Mouse (Mus musculus): Measurements from ENCODE around the gene Rnase9. TPM values are rescaled to one million over a fixed set of nuclear protein-coding genes. Genes with fewer than 3 reads are reported as not detected.
"Not testable (repeated sequence)": the region's sequence is repeated elsewhere in the genome, so short reads cannot be mapped to it uniquely, and the experiment has no call there.

Gene Rnase9
- polyA plus RNA-seq, 1 experiment from 2014 or later: not detected

GRCm38 (mm10) chr14:51027387-51028155, 14.1 kb downstream of the Rnase9 start:
- Histone ChIP-seq H3K4me3 (no peak overlapping the region), H3K36me3 (no peaks in the 10 kb centered on the region), H3K4me1 (no peaks in the 10 kb centered on the region), H3K27ac (replicated peaks) (no peak overlapping the region), H3K27me3 (ENCODE audit: low read depth, poor library complexity, severe bottlenecking) (no peaks in the 10 kb centered on the region), H3K9me3 (replicated peaks) (no peaks in the 10 kb centered on the region)
- DNase-seq (ENCODE audit: low spot score): no peak
- 57% methylated on average over 3 of the region's 3 CpGs for WGBS

GRCm38 (mm10) chr14:51026391-51027133, 15.1 kb downstream of the Rnase9 start:
- no peak overlapping the region for H3K4me3 ChIP-seq
- WGBS: 36% methylated on average over 5 of the region's 5 CpGs
- no peaks in the 10 kb centered on the region for H3K27me3 ChIP-seq (ENCODE audit: low read depth, poor library complexity, severe bottlenecking)
- H3K36me3 ChIP-seq: no peaks in the 10 kb centered on the region
- DNase-seq (ENCODE audit: low spot score): peak; percentile 43
- no peaks in the 10 kb centered on the region for H3K9me3 ChIP-seq (replicated peaks)
- no peaks in the 10 kb centered on the region for H3K4me1 ChIP-seq
- H3K27ac ChIP-seq (replicated peaks): no peak overlapping the region

- Histone ChIP-seq H3K4me1 (no peaks in the 10 kb centered on the region), H3K27me3 (ENCODE audit: low read depth, poor library complexity, severe bottlenecking) (no peaks in the 10 kb centered on the region)
- 78% methylated on average over 1 of the region's 1 CpGs for WGBS
Measured at GRCm38 (mm10) chr14:51024820-51025219, 16.8 kb downstream of the Rnase9 start.

GRCm38 (mm10) chr14:51023457-51023856, 18.2 kb downstream of the Rnase9 start:
- H3K4me1 ChIP-seq: no peaks in the 10 kb centered on the region
- H3K4me3 ChIP-seq: no peak overlapping the region
- H3K36me3 ChIP-seq: no peaks in the 10 kb centered on the region
- H3K27ac ChIP-seq (replicated peaks): no peak overlapping the region
- no peaks in the 10 kb centered on the region for H3K9me3 ChIP-seq (replicated peaks)
- DNase-seq (ENCODE audit: low spot score): no peak
- 89% methylated on average over 4 of the region's 4 CpGs for WGBS
- H3K27me3 ChIP-seq (ENCODE audit: low read depth, poor library complexity, severe bottlenecking): no peaks in the 10 kb centered on the region

More at GRCm38 (mm10) chr14:51024820-51025219, 16.8 kb downstream of the Rnase9 start:
- no peaks in the 10 kb centered on the region for H3K36me3 ChIP-seq
- no peak overlapping the region for H3K4me3 ChIP-seq
- H3K9me3 ChIP-seq (replicated peaks): no peaks in the 10 kb centered on the region
- no peak overlapping the region for H3K27ac ChIP-seq (replicated peaks)
- no peak for DNase-seq (ENCODE audit: low spot score)

GRCm38 (mm10) chr14:51017256-51017655, 24.4 kb downstream of the Rnase9 start:
- no peaks in the 10 kb centered on the region for H3K27me3 ChIP-seq (ENCODE audit: low read depth, poor library complexity, severe bottlenecking)
- WGBS: 79% methylated on average over 3 of the region's 3 CpGs
- H3K27ac ChIP-seq (replicated peaks): no peak overlapping the region
- no peak overlapping the region for H3K4me3 ChIP-seq
- no peaks in the 10 kb centered on the region for H3K9me3 ChIP-seq (replicated peaks)
- H3K4me1 ChIP-seq: no peaks in the 10 kb centered on the region
- H3K36me3 ChIP-seq: no peaks in the 10 kb centered on the region
- DNase-seq (ENCODE audit: low spot score): no peak

- Histone ChIP-seq H3K4me1 (no peaks in the 10 kb centered on the region), H3K27ac (replicated peaks) (no peak overlapping the region), H3K27me3 (ENCODE audit: low read depth, poor library complexity, severe bottlenecking) (no peaks in the 10 kb centered on the region), H3K9me3 (replicated peaks) (no peaks in the 10 kb centered on the region), H3K4me3 (no peak overlapping the region), H3K36me3 (no peaks in the 10 kb centered on the region)
- no peak for DNase-seq (ENCODE audit: low spot score)
Measured at GRCm38 (mm10) chr14:51015780-51016179, 25.9 kb downstream of the Rnase9 start.

GRCm38 (mm10) chr14:51014724-51015123, 26.9 kb downstream of the Rnase9 start:
- H3K27me3 ChIP-seq (ENCODE audit: low read depth, poor library complexity, severe bottlenecking); H3K4me1 ChIP-seq; H3K36me3 ChIP-seq; DNase-seq (ENCODE audit: low spot score); H3K27ac ChIP-seq (replicated peaks); H3K4me3 ChIP-seq; H3K9me3 ChIP-seq (replicated peaks): not testable (repeated sequence)
- 83% methylated on average over 3 of the region's 3 CpGs for WGBS

GRCm38 (mm10) chr14:51009572-51009971, 32.1 kb downstream of the Rnase9 start:
- DNase-seq (ENCODE audit: low spot score): no peak
- H3K27ac ChIP-seq (replicated peaks): no peak overlapping the region
- H3K27me3 ChIP-seq (ENCODE audit: low read depth, poor library complexity, severe bottlenecking): no peaks in the 10 kb centered on the region
- no peaks in the 10 kb centered on the region for H3K36me3 ChIP-seq
- H3K4me3 ChIP-seq: no peak overlapping the region
- 86% methylated on average over 6 of the region's 6 CpGs for WGBS
- no peaks in the 10 kb centered on the region for H3K9me3 ChIP-seq (replicated peaks)
- no peaks in the 10 kb centered on the region for H3K4me1 ChIP-seq

GRCm38 (mm10) chr14:51008781-51009180, 32.9 kb downstream of the Rnase9 start:
- H3K9me3 ChIP-seq (replicated peaks): no peaks in the 10 kb centered on the region
- WGBS: 88% methylated on average over 4 of the region's 4 CpGs
- no peak overlapping the region for H3K27ac ChIP-seq (replicated peaks)
- H3K4me1 ChIP-seq: no peaks in the 10 kb centered on the region
- H3K36me3 ChIP-seq: no peaks in the 10 kb centered on the region
- no peaks in the 10 kb centered on the region for H3K27me3 ChIP-seq (ENCODE audit: low read depth, poor library complexity, severe bottlenecking)
- no peak overlapping the region for H3K4me3 ChIP-seq
- DNase-seq (ENCODE audit: low spot score): no peak

GRCm38 (mm10) chr14:51007914-51008713, 33.6 kb downstream of the Rnase9 start:
- H3K27ac ChIP-seq (replicated peaks): no peak overlapping the region
- no peaks in the 10 kb centered on the region for H3K9me3 ChIP-seq (replicated peaks)
- WGBS: 87% methylated on average over 13 of the region's 13 CpGs
- H3K36me3 ChIP-seq: no peaks in the 10 kb centered on the region
- no peak overlapping the region for H3K4me3 ChIP-seq
- DNase-seq (ENCODE audit: low spot score): no peak
- H3K27me3 ChIP-seq (ENCODE audit: low read depth, poor library complexity, severe bottlenecking): no peaks in the 10 kb centered on the region
- no peaks in the 10 kb centered on the region for H3K4me1 ChIP-seq

- no peaks in the 10 kb centered on the region for H3K36me3 ChIP-seq
- H3K4me1 ChIP-seq: no peaks in the 10 kb centered on the region
- no peaks in the 10 kb centered on the region for H3K9me3 ChIP-seq (replicated peaks)
- no peak within 1 kb of the TSS for H3K27ac ChIP-seq (replicated peaks)
- no peak for DNase-seq (ENCODE audit: low spot score)
- 87% methylated on average over 8 of the region's 8 CpGs for WGBS
- H3K27me3 ChIP-seq (ENCODE audit: low read depth, poor library complexity, severe bottlenecking): no peaks in the 10 kb centered on the region
- no peak within 1 kb of the TSS for H3K4me3 ChIP-seq
Measured at GRCm38 (mm10) chr14:51007152-51007801, 34.4 kb downstream of the Rnase9 start, which contains the start of gene Rnase10. TSS of gene Rnase10 (plus strand) at chr14:51007751.

GRCm38 (mm10) chr14:50997999-50998666, 43.5 kb downstream of the Rnase9 start:
- DNase-seq (ENCODE audit: low spot score): no peak
- 84% methylated on average over 2 of the region's 2 CpGs for WGBS
- no peak overlapping the region for H3K4me3 ChIP-seq
- no peak overlapping the region for H3K27ac ChIP-seq (replicated peaks)
- H3K36me3 ChIP-seq: no peaks in the 10 kb centered on the region
- no peaks in the 10 kb centered on the region for H3K4me1 ChIP-seq
- H3K27me3 ChIP-seq (ENCODE audit: low read depth, poor library complexity, severe bottlenecking): no peaks in the 10 kb centered on the region
- no peaks in the 10 kb centered on the region for H3K9me3 ChIP-seq (replicated peaks)

All from midbrain, embryonic 10.5 days (tissue).